Comparison of ENCODE assay signal across 8 mouse cellular contexts in the genomic region with DNA sequence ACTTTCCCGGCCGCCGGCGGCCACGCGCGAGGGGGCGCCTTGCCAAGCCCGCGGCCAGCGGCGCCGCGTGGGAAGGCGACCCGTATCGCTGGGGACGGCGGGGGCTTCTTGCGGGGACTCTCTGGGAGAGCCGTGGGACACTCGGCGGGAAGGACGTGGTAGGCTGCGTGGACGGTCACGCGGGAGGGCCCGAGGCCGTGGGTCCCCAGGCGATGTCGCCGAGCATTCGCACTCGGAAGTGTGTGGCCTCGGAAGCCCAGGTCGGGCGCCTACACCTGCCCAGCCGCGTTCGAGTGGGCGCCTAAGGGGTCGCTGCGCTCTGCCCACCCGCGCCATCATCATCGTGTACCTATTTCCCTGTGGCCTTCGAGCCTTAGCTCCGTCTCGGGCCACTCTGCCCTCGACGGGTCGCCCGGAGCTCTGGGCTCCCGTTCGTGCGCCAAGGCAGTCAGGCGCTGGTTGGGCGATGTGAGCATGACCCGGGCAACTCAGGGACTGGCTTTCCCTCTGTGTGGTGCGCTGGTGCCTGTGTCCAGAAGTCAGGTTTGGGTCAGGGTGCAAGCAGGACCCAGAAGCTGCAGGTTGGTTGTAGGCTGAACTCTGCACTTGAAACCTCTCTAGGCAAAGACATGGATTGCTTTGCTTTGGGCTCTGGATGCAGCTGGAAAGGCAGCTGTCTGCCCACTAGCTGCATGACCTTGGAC. TPM values are rescaled to one million over a fixed set of nuclear protein-coding genes. Genes with fewer than 3 reads are reported as not detected.
DNase-seq lines count a peak whose midpoint lies in the region; ATAC-seq and TF ChIP-seq lines count a peak whose summit lies in the region.

No protein-coding gene starts in this region.

- peak overlapping the region; percentile 87 for H3K27ac ChIP-seq in heart, embryonic 10.5 days
- no peak overlapping the region for H3K27ac ChIP-seq in bone marrow macrophage, adult 2 months (ENCODE audit: insufficient read depth, low read depth, low read length)
- H3K27ac ChIP-seq in hindbrain, embryonic 14.5 days, result no peak overlapping the region
- no peak overlapping the region for H3K27ac ChIP-seq in lung, postnatal 0 days (ENCODE audit: low read length)

- no peaks in the 10 kb centered on the region for H3K36me3 ChIP-seq in heart, embryonic 10.5 days
- no peaks in the 10 kb centered on the region for H3K36me3 ChIP-seq in hindbrain, embryonic 14.5 days (replicated peaks; ENCODE audit: control insufficient read depth, insufficient read depth)
- H3K36me3 ChIP-seq in lung, postnatal 0 days (ENCODE audit: insufficient read depth, low read length), result no peaks in the 10 kb centered on the region

- ATAC-seq in hindbrain, embryonic 14.5 days (ENCODE audit: low FRiP score), result peak; percentile 38
- peak; percentile 23 for ATAC-seq in lung, postnatal 0 days

- peak overlapping the region; percentile 60 for H3K9ac ChIP-seq in hindbrain, embryonic 14.5 days
- no peak overlapping the region for H3K9ac ChIP-seq in lung, postnatal 0 days (replicated peaks; ENCODE audit: low read depth)

- H3K4me2 ChIP-seq in hindbrain, embryonic 14.5 days (replicated peaks), result peak overlapping the region; percentile 98
- H3K4me2 ChIP-seq in lung, postnatal 0 days (replicated peaks; ENCODE audit: low read depth, low read length), result peak overlapping the region; percentile 98

- peak overlapping the region; percentile 75 for H3K4me3 ChIP-seq in heart, embryonic 10.5 days
- H3K4me3 ChIP-seq in bone marrow macrophage, adult 2 months (ENCODE audit: insufficient read depth, low read length), result peak overlapping the region; percentile 30; the same call in 1 of the 2 replicates
- H3K4me3 ChIP-seq in hindbrain, embryonic 14.5 days (replicated peaks; ENCODE audit: low read length), result peak overlapping the region; percentile 60
- H3K4me3 ChIP-seq in lung, postnatal 0 days (ENCODE audit: low read depth, low read length), result peak overlapping the region; percentile 51

- no peak for TF ChIP-seq CTCF in bone marrow macrophage, adult 2 months (IDR thresholded peaks at IDR 0.05; ENCODE audit: low read depth, low read length)
- TF ChIP-seq CTCF in lung, postnatal 0 days (IDR thresholded peaks at IDR 0.05), result no peak

- TF ChIP-seq EP300 in lung, postnatal 0 days (IDR thresholded peaks at IDR 0.05), result no peak

- H3K9me3 ChIP-seq in heart, embryonic 10.5 days, result no peaks in the 10 kb centered on the region
- no peaks in the 10 kb centered on the region for H3K9me3 ChIP-seq in hindbrain, embryonic 14.5 days (ENCODE audit: control insufficient read depth, low read length)
- no peaks in the 10 kb centered on the region for H3K9me3 ChIP-seq in lung, postnatal 0 days (ENCODE audit: low read length)

- no peak for DNase-seq in heart, embryonic 10.5 days (ENCODE audit: low spot score)
- DNase-seq in heart, adult 18-20 months, result no peak
- DNase-seq in hindbrain, embryonic 14.5 days (ENCODE audit: low spot score), result no peak
- DNase-seq in lung, postnatal 0 days (ENCODE audit: low spot score), result no peak
- no peak for DNase-seq in spleen, adult 12 weeks (ENCODE audit: low spot score)
- DNase-seq in thymus, postnatal 25 days, result no peak
- no peak for DNase-seq in left cerebral cortex, adult 18-20 months (ENCODE audit: low spot score in 2 of 2)

- H3K4me1 ChIP-seq in heart, embryonic 10.5 days, result peaks cover 22% of the 10 kb centered on the region; the same call in 1 of the 2 replicates
- H3K4me1 ChIP-seq in bone marrow macrophage, adult 2 months (ENCODE audit: control insufficient read depth, insufficient read depth, low read length), result no peaks in the 10 kb centered on the region
- H3K4me1 ChIP-seq in hindbrain, embryonic 14.5 days (replicated peaks; ENCODE audit: control insufficient read depth, insufficient read depth, low read length), result peaks cover 11% of the 10 kb centered on the region; the same call in 1 of the 2 replicates
- H3K4me1 ChIP-seq in lung, postnatal 0 days (ENCODE audit: insufficient read depth, low read depth, low read length), result peaks cover 4% of the 10 kb centered on the region; the same call in 1 of the 2 replicates

- no peak for TF ChIP-seq POLR2A in bone marrow macrophage, adult 2 months (IDR thresholded peaks at IDR 0.05; ENCODE audit: borderline replicate concordance, low read depth, low read length)

- peaks cover 92% of the 10 kb centered on the region for H3K27me3 ChIP-seq in heart, embryonic 10.5 days (ENCODE audit: insufficient read depth, poor library complexity, severe bottlenecking)
- peaks cover 48% of the 10 kb centered on the region for H3K27me3 ChIP-seq in hindbrain, embryonic 14.5 days (ENCODE audit: control insufficient read depth, insufficient read depth, low read length)
- peaks cover 19% of the 10 kb centered on the region for H3K27me3 ChIP-seq in lung, postnatal 0 days (replicated peaks; ENCODE audit: insufficient read depth, low read length)

- WGBS in heart, embryonic 10.5 days, result 2% methylated on average over 59 of the region's 61 CpGs
- WGBS in hindbrain, embryonic 14.5 days, result 2% methylated on average over 56 of the region's 61 CpGs
- 5% methylated on average over 24 of the region's 61 CpGs for WGBS in lung, postnatal 0 days

RNA-seq across cellular contexts. Expression of gene Pcsk6, which starts 1.1 kb away (rescaled TPM):
- 3.5 and 5.1 TPM in 2 replicates for polyA plus RNA-seq in heart, embryonic 10.5 days (2016; fragmentation: Nextera tagmentation; extraction: Ambion mirVana)
- 10 to 100 TPM; 34.8 to 36.9 TPM for total RNA-seq in heart, adult 18-20 months (2021)
- polyA plus RNA-seq in bone marrow macrophage, adult 2 months (2012; ENCODE audit: insufficient read depth, insufficient read length, missing spikeins), result not detected in 2 replicates
- 1.2 and 1.9 TPM in 2 replicates for polyA plus RNA-seq in hindbrain, embryonic 14.5 days (2014; fragmentation: Nextera tagmentation; extraction: Ambion mirVana)
- polyA plus RNA-seq in lung, postnatal 0 days (2015; fragmentation: Nextera tagmentation; extraction: Ambion mirVana), result 1.4 and 1.5 TPM in 2 replicates
- total RNA-seq in left cerebral cortex, adult 18-20 months (2021), result 10 to 100 TPM in 1 of 2 experiments, 1 to 10 TPM in 1; 8.3 to 11.7 TPM
